Mouse (Mus musculus) forebrain, embryonic 11.5 days (tissue): ENCODE data around the gene Aco1. TPM values are rescaled to one million over a fixed set of nuclear protein-coding genes. Genes with fewer than 3 reads are reported as not detected.
A peak's percentile ranks its signal among the peaks of the same experiment; 100 is the strongest.

Experiments
- ATAC-seq: fragments of 200-750 bp; cut with Nextera tagmentation; replicated peaks from 2 replicates; pipeline ENCODE4 v1.8.0; 2017; ENCODE audit warnings: moderate TSS enrichment; ENCODE audit not compliant: low FRiP score
- DNase-seq: peaks from one replicate; pipeline ENCODE4 v3.0.0-alpha.2; 2017; ENCODE audit warnings: low spot score
- H3K27ac ChIP-seq: fragments of 300-500 bp; sonication (generic); 2 replicates; pipeline ENCODE4 v1.5.1; 2014; ENCODE audit warnings: low read depth, low read length
- H3K27me3 ChIP-seq: fragments of 300-500 bp; sonication (generic); 2 replicates; pipeline ENCODE4 v1.6.1; 2014; ENCODE audit warnings: mild to moderate bottlenecking, low read length, mixed read lengths; ENCODE audit not compliant: control insufficient read depth, insufficient read depth
- H3K36me3 ChIP-seq: fragments of 300-500 bp; sonication (generic); 2 replicates; pipeline ENCODE4 v1.6.1; 2014; ENCODE audit warnings: mild to moderate bottlenecking, low read length, moderate library complexity, mixed read lengths; ENCODE audit not compliant: control insufficient read depth, insufficient read depth
- H3K4me1 ChIP-seq: fragments of 300-500 bp; sonication (generic); replicated peaks from 2 replicates; pipeline ENCODE4 v1.6.1; 2014; ENCODE audit warnings: low read length, mixed read lengths; ENCODE audit not compliant: control insufficient read depth, insufficient read depth
- H3K4me2 ChIP-seq: fragments of 300-500 bp; sonication (generic); 2 replicates; pipeline ENCODE4 v1.6.1; 2014; ENCODE audit warnings: low read depth, mild to moderate bottlenecking, low read length, moderate library complexity, mixed read lengths; ENCODE audit not compliant: severe bottlenecking
- H3K4me3 ChIP-seq: fragments of 300-500 bp; sonication (generic); 2 replicates; pipeline ENCODE4 v1.5.1; 2014; ENCODE audit warnings: low read depth, low read length
- H3K9ac ChIP-seq: fragments of 300-500 bp; sonication (generic); 2 replicates; pipeline ENCODE4 v1.6.1; 2014; ENCODE audit warnings: low read length
- H3K9me3 ChIP-seq: fragments of 300-500 bp; sonication (generic); 2 replicates; pipeline ENCODE4 v1.6.1; 2016; ENCODE audit warnings: low read length, mixed read lengths; ENCODE audit not compliant: control insufficient read depth
- WGBS: fragments of 180-500 bp; shearing (Covaris S2); extraction: QIAGEN DNeasy Blood & Tissue Kit; methylation state at CpG from one replicate; pipeline ENCODE4 v1.1.7; 2014; 5-methylcytosine and 5-hydroxymethylcytosine counted together
- polyA plus RNA-seq: library from polyadenylated mRNA; unstranded; fragments of >200 nt; fragmentation: Nextera tagmentation; extraction: Ambion mirVana; gene quantifications from 2 replicates; pipeline ENCODE4 v1.2.1, GENCODE M21; 2014

The Aco1 gene
- polyA plus RNA-seq, 1 experiment from 2014 or later, result 63.8 TPM

GRCm38 (mm10) chr4:40184470-40184869 is 41.6 kb downstream of the Aco1 start:
- Histone ChIP-seq H3K4me1 (no peaks in the 10 kb centered on the region), H3K36me3 (peaks cover 2% of the 10 kb centered on the region; the same call in 1 of the 2 replicates)
- 88% methylated on average over 5 of the region's 5 CpGs for WGBS

DNA sequence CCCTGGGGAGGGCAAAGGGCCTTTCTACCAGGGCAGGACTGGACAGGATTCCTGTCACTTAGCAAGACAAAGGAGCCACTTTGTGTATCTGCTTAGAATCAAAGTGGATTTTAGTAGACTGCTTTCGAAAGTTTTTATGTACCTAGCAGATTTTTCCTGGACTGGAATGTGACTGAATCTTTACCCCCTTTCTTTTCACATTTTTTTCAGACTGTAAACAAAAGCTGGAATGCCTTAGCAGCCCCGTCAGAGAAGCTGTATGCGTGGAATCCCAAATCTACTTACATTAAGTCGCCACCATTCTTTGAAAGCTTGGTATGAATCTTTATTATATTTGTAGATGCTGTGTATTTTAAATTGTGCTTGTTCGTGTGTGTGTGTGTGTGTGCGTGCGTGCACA is 45.1 kb downstream of the Aco1 start:
- ATAC-seq (no peak), DNase-seq (no peak)
- no peaks in the 10 kb centered on the region for H3K9me3 ChIP-seq
- H3K9ac ChIP-seq, result no peak overlapping the region
- 89% methylated on average over 7 of the region's 7 CpGs for WGBS
- no peak overlapping the region for H3K4me3 ChIP-seq
- H3K4me1 ChIP-seq, result no peaks in the 10 kb centered on the region; the same call in 1 of the 2 replicates
- H3K36me3 ChIP-seq, result no peaks in the 10 kb centered on the region; the same call in 1 of the 2 replicates
- H3K4me2 ChIP-seq, result no peak overlapping the region
- no peaks in the 10 kb centered on the region for H3K27me3 ChIP-seq
- no peak overlapping the region for H3K27ac ChIP-seq

More at GRCm38 (mm10) chr4:40184470-40184869, 41.6 kb downstream of the Aco1 start:
- Histone ChIP-seq H3K4me2 (no peak overlapping the region), H3K9me3 (no peaks in the 10 kb centered on the region), H3K27me3 (no peaks in the 10 kb centered on the region), H3K9ac (no peak overlapping the region), H3K4me3 (no peak overlapping the region), H3K27ac (no peak overlapping the region)
- DNase-seq (no peak), ATAC-seq (no peak)

DNA sequence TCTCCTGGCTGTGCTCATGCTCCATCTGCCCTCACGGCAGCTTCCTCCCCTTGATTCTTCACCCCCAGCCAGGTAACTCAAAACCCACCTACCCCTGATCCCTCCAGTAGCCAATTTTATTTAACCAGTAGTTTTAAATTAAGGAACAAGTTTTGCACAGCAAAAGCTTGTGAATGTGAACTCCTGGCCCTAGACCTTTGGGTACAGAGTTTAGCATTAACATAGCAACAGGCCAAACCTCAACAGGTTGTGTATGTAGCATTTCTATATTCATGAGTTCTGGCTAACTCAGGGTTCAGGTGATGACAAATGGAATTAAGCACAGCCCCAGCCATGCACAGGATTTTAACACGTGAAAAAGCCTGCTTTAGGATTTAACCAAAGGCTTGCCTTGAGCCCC is 49.4 kb downstream of the Aco1 start:
- no peak overlapping the region for H3K9ac ChIP-seq
- 63% methylated on average over 2 of the region's 2 CpGs for WGBS
- no peak overlapping the region for H3K4me2 ChIP-seq
- no peaks in the 10 kb centered on the region; the same call in 1 of the 2 replicates for H3K4me1 ChIP-seq
- ATAC-seq, result no peak
- H3K27me3 ChIP-seq, result no peaks in the 10 kb centered on the region
- no peak overlapping the region for H3K27ac ChIP-seq
- H3K4me3 ChIP-seq, result no peak overlapping the region
- H3K36me3 ChIP-seq, result peaks cover 2% of the 10 kb centered on the region; the same call in 1 of the 2 replicates
- DNase-seq, result no peak
- H3K9me3 ChIP-seq, result no peaks in the 10 kb centered on the region

- no peak for ATAC-seq
- Histone ChIP-seq H3K4me1 (no peaks in the 10 kb centered on the region; the same call in 1 of the 2 replicates), H3K27ac (no peak overlapping the region), H3K4me2 (no peak overlapping the region), H3K27me3 (no peaks in the 10 kb centered on the region), H3K9me3 (no peaks in the 10 kb centered on the region), H3K4me3 (no peak overlapping the region), H3K9ac (no peak overlapping the region), H3K36me3 (0 out of 2 replicates have a peak, but pooled peaks cover 5% of the 10 kb centered on the region)
- no peak for DNase-seq
- 75% methylated on average over 9 of the region's 9 CpGs for WGBS
These were observed 50.6 kb downstream of the Aco1 start for GRCm38 (mm10) chr4:40193461-40193860.

GRCm38 (mm10) chr4:40195336-40195735 is 52.5 kb downstream of the Aco1 start:
- Histone ChIP-seq H3K36me3 (0 out of 2 replicates have a peak, but pooled peaks cover 5% of the 10 kb centered on the region), H3K9me3 (no peaks in the 10 kb centered on the region), H3K4me3 (no peak overlapping the region), H3K27me3 (no peaks in the 10 kb centered on the region), H3K4me2 (no peak overlapping the region), H3K9ac (no peak overlapping the region), H3K4me1 (no peaks in the 10 kb centered on the region; the same call in 1 of the 2 replicates), H3K27ac (no peak overlapping the region)
- DNase-seq (no peak), ATAC-seq (no peak)
- 89% methylated on average over 2 of the region's 2 CpGs for WGBS

- no peaks in the 10 kb centered on the region for H3K4me1 ChIP-seq
- ATAC-seq (no peak), DNase-seq (no peak)
- no peaks in the 10 kb centered on the region for H3K27me3 ChIP-seq
- H3K27ac ChIP-seq, result no peak overlapping the region
- 95% methylated on average over 6 of the region's 6 CpGs for WGBS
- H3K4me3 ChIP-seq, result no peak overlapping the region
- no peaks in the 10 kb centered on the region for H3K9me3 ChIP-seq
- 0 out of 2 replicates have a peak, but pooled peaks cover 3% of the 10 kb centered on the region for H3K36me3 ChIP-seq
- H3K4me2 ChIP-seq, result no peak overlapping the region
- no peak overlapping the region for H3K9ac ChIP-seq
These were observed 59.3 kb downstream of the Aco1 start for GRCm38 (mm10) chr4:40202205-40202604.

DNA sequence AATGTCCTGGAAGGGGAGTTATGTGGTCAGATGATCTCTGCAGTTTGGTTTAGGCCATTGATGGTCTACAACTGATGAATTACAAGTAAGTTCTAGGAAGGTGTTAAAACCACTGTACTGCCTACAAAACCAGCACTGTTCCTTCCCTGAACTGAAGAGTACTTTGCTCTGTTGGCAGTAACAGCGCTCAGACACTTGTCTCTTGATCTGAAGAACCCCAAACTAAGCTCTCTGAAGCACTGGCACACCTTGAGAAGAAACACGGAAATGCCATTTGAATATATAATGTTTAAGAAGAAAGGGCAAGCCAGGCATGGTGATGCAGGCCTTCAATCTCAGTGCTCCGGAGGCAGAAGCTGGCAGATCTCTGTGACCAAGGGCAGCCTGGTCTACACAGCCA is 61.5 kb downstream of the Aco1 start:
- H3K36me3 ChIP-seq, result no peaks in the 10 kb centered on the region
- H3K9ac ChIP-seq, result no peak overlapping the region
- 85% methylated on average over 3 of the region's 3 CpGs for whole genome bisulfite sequencing
- ATAC-seq, result no peak
- no peaks in the 10 kb centered on the region for H3K4me1 ChIP-seq
- no peak overlapping the region for H3K4me3 ChIP-seq
- H3K9me3 ChIP-seq, result no peaks in the 10 kb centered on the region
- H3K4me2 ChIP-seq, result no peak overlapping the region
- no peak for DNase-seq
- no peak overlapping the region for H3K27ac ChIP-seq
- H3K27me3 ChIP-seq, result no peaks in the 10 kb centered on the region

- H3K9me3 ChIP-seq, result no peaks in the 10 kb centered on the region
- H3K9ac ChIP-seq, result no peak overlapping the region
- no peaks in the 10 kb centered on the region for H3K4me1 ChIP-seq
- H3K27me3 ChIP-seq, result no peaks in the 10 kb centered on the region
- WGBS, result 93% methylated on average over 22 of the region's 22 CpGs
- ATAC-seq, result no peak
- no peak overlapping the region for H3K27ac ChIP-seq
- no peak overlapping the region for H3K4me2 ChIP-seq
- H3K36me3 ChIP-seq, result no peaks in the 10 kb centered on the region
- no peak for DNase-seq
- H3K4me3 ChIP-seq, result no peak overlapping the region
These were observed 62.5 kb downstream of the Aco1 start for GRCm38 (mm10) chr4:40205231-40205903.

DNA sequence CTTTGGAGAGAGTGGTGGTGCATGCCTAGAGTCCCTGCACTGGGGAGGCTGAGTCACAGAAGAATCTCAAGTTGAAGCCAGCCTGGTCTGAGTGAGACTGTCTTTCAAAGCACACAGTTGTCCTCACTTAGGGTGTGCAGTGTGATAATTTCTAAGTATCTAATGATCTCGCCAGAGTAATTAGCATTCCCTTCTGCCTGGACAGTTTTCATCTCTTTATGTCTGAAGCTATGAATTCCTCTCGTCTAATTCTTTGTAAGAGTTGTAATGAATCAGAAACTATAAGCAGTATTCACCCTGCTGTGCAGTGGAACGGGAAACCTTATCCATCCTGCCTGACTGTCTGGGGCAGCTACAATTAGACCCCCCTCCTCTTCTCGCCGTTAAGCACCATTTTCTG is 64.8 kb downstream of the Aco1 start:
- Histone ChIP-seq H3K4me1 (no peaks in the 10 kb centered on the region), H3K4me3 (no peak overlapping the region), H3K9me3 (no peaks in the 10 kb centered on the region), H3K36me3 (no peaks in the 10 kb centered on the region), H3K9ac (no peak overlapping the region), H3K4me2 (no peak overlapping the region), H3K27me3 (no peaks in the 10 kb centered on the region), H3K27ac (no peak overlapping the region)
- ATAC-seq (0 out of 2 replicates have a peak, but pooled peaks have one; percentile 49), DNase-seq (no peak)
- 30% methylated on average over 5 of the region's 5 CpGs for WGBS
